Mouse (Mus musculus) embryonic facial prominence, embryonic 11.5 days (tissue): ENCODE data around the gene Ndufs1. TPM values are rescaled to one million over a fixed set of nuclear protein-coding genes. Genes with fewer than 3 reads are reported as not detected.

Experiments used
- ATAC-seq: fragments of 200-750 bp; cut with Nextera tagmentation; replicated peaks from 2 replicates; pipeline ENCODE4 v1.8.0; 2017; ENCODE audit warnings: low read depth; ENCODE audit not compliant: insufficient number of reproducible peaks, low FRiP score, low TSS enrichment
- DNase-seq: peaks from one replicate; pipeline ENCODE4 v3.0.0-alpha.2; 2015; ENCODE audit warnings: low spot score
- H3K27ac ChIP-seq: fragments of 300-500 bp; sonication (generic); replicated peaks from 2 replicates; pipeline ENCODE4 v1.5.1; 2014; ENCODE audit warnings: mild to moderate bottlenecking, low read depth, low read length, control low read depth
- H3K27me3 ChIP-seq: fragments of 300-500 bp; sonication (generic); 2 replicates; pipeline ENCODE4 v1.6.1; 2014; ENCODE audit warnings: mild to moderate bottlenecking, low read length, moderate library complexity, mixed read lengths; ENCODE audit not compliant: control insufficient read depth, insufficient read depth
- H3K36me3 ChIP-seq: fragments of 300-500 bp; sonication (generic); replicated peaks from 2 replicates; pipeline ENCODE4 v1.6.1; 2014; ENCODE audit warnings: low read depth, mild to moderate bottlenecking, low read length, moderate library complexity, mixed read lengths; ENCODE audit not compliant: control insufficient read depth, insufficient read depth
- H3K4me1 ChIP-seq: fragments of 300-500 bp; sonication (generic); 2 replicates; pipeline ENCODE4 v1.6.1; 2014; ENCODE audit warnings: low read length, mixed read lengths; ENCODE audit not compliant: control insufficient read depth, insufficient read depth
- H3K4me2 ChIP-seq: fragments of 300-500 bp; sonication (generic); 2 replicates; pipeline ENCODE4 v1.6.1; 2014; ENCODE audit warnings: low read depth, mild to moderate bottlenecking, control low read depth, low read length, moderate library complexity
- H3K4me3 ChIP-seq: fragments of 300-500 bp; sonication (generic); 2 replicates; pipeline ENCODE4 v1.5.1; 2014; ENCODE audit warnings: low read depth, low read length, control low read depth
- H3K9ac ChIP-seq: fragments of 300-500 bp; sonication (generic); replicated peaks from 2 replicates; pipeline ENCODE4 v1.6.1; 2014; ENCODE audit warnings: mild to moderate bottlenecking, control low read depth, low read length
- H3K9me3 ChIP-seq: fragments of 300-500 bp; sonication (generic); replicated peaks from 2 replicates; pipeline ENCODE4 v1.6.1; 2016; ENCODE audit warnings: mild to moderate bottlenecking, low read length, inconsistent platforms, mixed read lengths; ENCODE audit not compliant: control insufficient read depth
- WGBS: fragments of 180-500 bp; shearing (Covaris S2); extraction: QIAGEN DNeasy Blood & Tissue Kit; methylation state at CpG from one replicate; pipeline ENCODE4 v1.1.7; 2014; 5-methylcytosine and 5-hydroxymethylcytosine counted together
- microRNA-seq: library from miRNA; unstranded; fragments of <30 nt; microRNA quantifications from one replicate; pipeline ENCODE4, GENCODE M21; 2016; ENCODE audit warnings: borderline number of aligned reads
- polyA plus RNA-seq: library from polyadenylated mRNA; unstranded; fragments of >200 nt; fragmentation: Nextera tagmentation; extraction: Ambion mirVana; gene quantifications from 2 replicates; pipeline ENCODE4 v1.2.1, GENCODE M21; 2014

Gene Ndufs1
- polyA plus RNA-seq, 1 experiment from 2014 or later = 160 TPM

- Histone ChIP-seq H3K9me3 (no peaks in the 10 kb centered on the region), H3K9ac (no peak overlapping the region), H3K4me2 (no peak overlapping the region), H3K4me1 (no peaks in the 10 kb centered on the region), H3K36me3 (peaks cover 2% of the 10 kb centered on the region), H3K27ac (no peak overlapping the region), H3K4me3 (no peak overlapping the region), H3K27me3 (no peaks in the 10 kb centered on the region)
- WGBS = 80% methylated on average over 4 of the region's 4 CpGs
- DNase-seq = no peak
- ATAC-seq = no peak
Measured at GRCm38 (mm10) chr1:63098831-63099230, 77.8 kb downstream of the Ndufs1 start.

- no peaks in the 10 kb centered on the region for H3K27me3 ChIP-seq
- no peaks in the 10 kb centered on the region for H3K4me1 ChIP-seq
- no peak for DNase-seq
- no peak for ATAC-seq
- no peak overlapping the region for H3K4me3 ChIP-seq
- H3K27ac ChIP-seq = no peak overlapping the region
- WGBS = 80% methylated on average over 5 of the region's 5 CpGs
- H3K9ac ChIP-seq = no peak overlapping the region
- no peak overlapping the region for H3K4me2 ChIP-seq
- peaks cover 2% of the 10 kb centered on the region; the same call in 1 of the 2 replicates for H3K36me3 ChIP-seq
- no peaks in the 10 kb centered on the region for H3K9me3 ChIP-seq
Measured at GRCm38 (mm10) chr1:63096071-63096470, 80.6 kb downstream of the Ndufs1 start.

Small RNA genes lying within 50 kb of the gene (microRNA-seq; reads per million reads assigned to microRNA genes)
- gene Gm24557 (not detected), gene Gm27512 (not detected)

Other genes with a start within 250 kb of the Ndufs1 start
- gene Ino80d, start 62.2 kb downstream of the Ndufs1 start, polyA plus RNA-seq = 7.9 and 8.9 TPM in 2 replicates
- gene Eef1b2, start within 50 bp of the Ndufs1 start, polyA plus RNA-seq = 611 and 644 TPM in 2 replicates
- 0.11 and 0.17 TPM in 2 replicates for gene Gpr1, start 37.7 kb upstream of the Ndufs1 start, polyA plus RNA-seq
- 12.4 and 13.1 TPM in 2 replicates for gene Zdbf2, start 96.4 kb upstream of the Ndufs1 start, polyA plus RNA-seq